Mouse (Mus musculus): Measurements from ENCODE around the gene Zmym1. TPM values are rescaled to one million over a fixed set of nuclear protein-coding genes. Genes with fewer than 3 reads are reported as not detected.

Zmym1 gene
- polyA plus RNA-seq, 1 experiment: 57.4 TPM

DNA sequence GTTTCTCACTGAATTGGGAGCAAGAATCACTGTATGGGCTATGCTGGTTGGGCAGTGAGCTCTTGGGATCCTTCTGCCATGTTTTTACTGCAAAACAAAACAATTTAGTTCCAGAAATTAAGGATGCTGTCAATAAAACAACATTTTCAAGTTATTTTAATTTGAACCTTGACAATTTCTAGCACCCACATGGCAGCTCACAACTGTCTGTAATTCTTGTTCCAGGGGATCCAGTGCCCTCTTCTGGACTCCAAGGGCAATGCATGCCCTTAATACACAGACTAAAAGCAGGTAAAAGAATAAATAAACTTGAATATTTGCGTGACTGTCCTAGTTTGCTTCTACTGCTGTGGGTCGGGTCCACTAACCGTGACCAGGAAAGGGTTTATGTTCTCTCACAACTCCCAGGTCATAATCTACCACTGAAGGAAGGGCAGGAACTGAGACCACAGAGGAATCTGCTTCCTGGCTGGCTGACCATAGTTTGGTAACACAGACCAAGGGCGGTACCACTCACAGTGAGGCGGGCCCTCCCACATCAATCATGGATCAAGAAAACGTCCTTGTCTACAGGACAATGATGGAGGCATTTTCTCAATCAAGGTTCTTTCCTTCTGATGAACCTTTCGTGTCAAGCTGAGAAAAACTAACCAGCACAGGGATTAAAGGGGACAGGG lies 6.3 kb downstream of the Zmym1 start:
- Histone ChIP-seq H3K4me3 (ENCODE audit: low read depth, low read length) (no peak overlapping the region), H3K4me1 (ENCODE audit: control insufficient read depth, insufficient read depth, low read length) (no peaks in the 10 kb centered on the region), H3K9ac (ENCODE audit: low read depth, poor library complexity, severe bottlenecking) (no peak overlapping the region), H3K36me3 (ENCODE audit: control insufficient read depth, insufficient read depth, low read length, poor library complexity, severe bottlenecking) (peaks cover 66% of the 10 kb centered on the region), H3K27me3 (ENCODE audit: control insufficient read depth, insufficient read depth, low read length, poor library complexity, severe bottlenecking) (no peaks in the 10 kb centered on the region), H3K9me3 (replicated peaks; ENCODE audit: control insufficient read depth, insufficient read depth, low read length, poor library complexity, severe bottlenecking) (no peaks in the 10 kb centered on the region), H3K27ac (ENCODE audit: insufficient read depth, low read length) (no peak overlapping the region; the same call in 1 of the 2 replicates)
- TF ChIP-seq CTCF (IDR thresholded peaks at IDR 0.05; ENCODE audit: low read depth, low read length): no peak
- no peak for TF ChIP-seq POLR2A (IDR thresholded peaks at IDR 0.05; ENCODE audit: insufficient read depth, low read length)
- TF ChIP-seq EP300 (IDR thresholded peaks at IDR 0.05; ENCODE audit: insufficient read depth, low read depth, low read length): no peak

DNA sequence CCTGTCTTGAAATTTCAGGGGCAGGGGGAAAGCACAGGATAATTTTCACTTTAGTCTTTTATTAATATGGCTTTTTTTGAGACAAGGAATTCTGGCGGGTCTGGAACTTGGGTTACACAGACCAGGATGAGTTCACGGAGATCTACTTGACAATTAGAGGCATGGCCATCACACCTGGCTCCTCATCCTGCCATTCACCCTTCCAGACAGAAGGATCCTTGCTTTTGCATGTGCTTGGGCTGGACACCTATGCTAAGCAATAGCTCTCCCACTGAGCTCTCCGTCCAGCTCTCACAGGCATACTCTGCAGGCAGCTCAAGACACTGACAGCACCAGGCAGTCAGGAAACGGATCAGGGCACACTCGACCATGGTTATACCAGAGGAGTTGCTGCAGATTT lies 7.9 kb downstream of the Zmym1 start:
- no peak overlapping the region for H3K27ac ChIP-seq (ENCODE audit: insufficient read depth, low read length)
- no peak overlapping the region for H3K4me3 ChIP-seq (ENCODE audit: low read depth, low read length)
- TF ChIP-seq CTCF (IDR thresholded peaks at IDR 0.05; ENCODE audit: low read depth, low read length): no peak
- TF ChIP-seq POLR2A (IDR thresholded peaks at IDR 0.05; ENCODE audit: insufficient read depth, low read length): no peak
- TF ChIP-seq EP300 (IDR thresholded peaks at IDR 0.05; ENCODE audit: insufficient read depth, low read depth, low read length): no peak
- H3K9me3 ChIP-seq (replicated peaks; ENCODE audit: control insufficient read depth, insufficient read depth, low read length, poor library complexity, severe bottlenecking): no peaks in the 10 kb centered on the region
- no peaks in the 10 kb centered on the region for H3K4me1 ChIP-seq (ENCODE audit: control insufficient read depth, insufficient read depth, low read length)
- no peak overlapping the region for H3K9ac ChIP-seq (ENCODE audit: low read depth, poor library complexity, severe bottlenecking)
- H3K27me3 ChIP-seq (ENCODE audit: control insufficient read depth, insufficient read depth, low read length, poor library complexity, severe bottlenecking): no peaks in the 10 kb centered on the region
- peaks cover 63% of the 10 kb centered on the region for H3K36me3 ChIP-seq (ENCODE audit: control insufficient read depth, insufficient read depth, low read length, poor library complexity, severe bottlenecking)

DNA sequence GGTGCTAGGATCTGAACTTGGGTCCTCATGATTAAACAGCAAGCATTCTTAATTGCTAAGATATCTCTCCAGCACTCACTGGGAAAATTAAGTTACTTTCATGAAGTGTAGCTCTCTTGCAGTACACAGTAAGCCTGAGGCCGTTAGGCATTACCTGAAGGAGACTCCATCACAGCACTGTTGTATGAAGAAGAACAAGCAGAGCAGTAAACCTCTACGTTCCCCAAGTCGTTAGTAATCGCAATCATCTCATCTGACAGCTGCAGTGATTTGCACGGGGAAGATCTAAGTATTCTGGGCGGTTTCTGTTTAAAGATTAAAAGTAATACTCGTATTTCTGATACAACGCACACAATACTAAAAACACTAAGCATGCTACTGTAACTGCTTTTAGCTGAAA lies 9.8 kb downstream of the Zmym1 start:
- TF ChIP-seq CTCF (IDR thresholded peaks at IDR 0.05; ENCODE audit: low read depth, low read length): no peak
- no peak for TF ChIP-seq POLR2A (IDR thresholded peaks at IDR 0.05; ENCODE audit: insufficient read depth, low read length)
- TF ChIP-seq EP300 (IDR thresholded peaks at IDR 0.05; ENCODE audit: insufficient read depth, low read depth, low read length): no peak
- Histone ChIP-seq H3K4me1 (ENCODE audit: control insufficient read depth, insufficient read depth, low read length) (no peaks in the 10 kb centered on the region), H3K4me3 (ENCODE audit: low read depth, low read length) (no peak overlapping the region), H3K36me3 (ENCODE audit: control insufficient read depth, insufficient read depth, low read length, poor library complexity, severe bottlenecking) (peaks cover 65% of the 10 kb centered on the region), H3K27me3 (ENCODE audit: control insufficient read depth, insufficient read depth, low read length, poor library complexity, severe bottlenecking) (no peaks in the 10 kb centered on the region), H3K9ac (ENCODE audit: low read depth, poor library complexity, severe bottlenecking) (no peak overlapping the region), H3K27ac (ENCODE audit: insufficient read depth, low read length) (no peak overlapping the region), H3K9me3 (replicated peaks; ENCODE audit: control insufficient read depth, insufficient read depth, low read length, poor library complexity, severe bottlenecking) (no peaks in the 10 kb centered on the region)

DNA sequence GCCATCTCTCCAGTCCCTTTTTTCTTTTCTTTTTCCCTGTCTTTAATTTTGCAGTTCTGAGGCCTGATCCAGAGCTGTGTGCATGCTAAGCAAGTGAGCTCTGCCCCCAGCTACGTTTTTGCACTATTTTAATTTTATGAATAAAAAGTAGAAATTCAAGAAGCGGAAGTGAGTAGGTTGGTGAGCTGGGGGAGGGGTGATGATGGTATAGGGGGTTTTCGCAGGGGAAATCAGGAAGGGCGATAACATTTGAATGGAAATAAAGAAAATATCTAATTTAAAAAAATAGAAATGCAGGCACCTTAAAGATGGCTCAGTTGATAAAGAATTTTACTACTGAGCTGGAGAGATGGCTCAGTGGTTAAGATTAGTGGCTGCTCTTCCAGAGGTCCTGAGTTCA lies 17.4 kb downstream of the Zmym1 start:
- Histone ChIP-seq H3K9ac (ENCODE audit: low read depth, poor library complexity, severe bottlenecking) (no peak overlapping the region), H3K4me3 (ENCODE audit: low read depth, low read length) (no peak overlapping the region), H3K4me1 (ENCODE audit: control insufficient read depth, insufficient read depth, low read length) (no peaks in the 10 kb centered on the region), H3K27me3 (ENCODE audit: control insufficient read depth, insufficient read depth, low read length, poor library complexity, severe bottlenecking) (no peaks in the 10 kb centered on the region), H3K36me3 (ENCODE audit: control insufficient read depth, insufficient read depth, low read length, poor library complexity, severe bottlenecking) (peaks cover 62% of the 10 kb centered on the region), H3K27ac (ENCODE audit: insufficient read depth, low read length) (no peak overlapping the region), H3K9me3 (replicated peaks; ENCODE audit: control insufficient read depth, insufficient read depth, low read length, poor library complexity, severe bottlenecking) (no peaks in the 10 kb centered on the region)
- TF ChIP-seq EP300 (IDR thresholded peaks at IDR 0.05; ENCODE audit: insufficient read depth, low read depth, low read length): no peak
- TF ChIP-seq CTCF (IDR thresholded peaks at IDR 0.05; ENCODE audit: low read depth, low read length): no peak
- TF ChIP-seq POLR2A (IDR thresholded peaks at IDR 0.05; ENCODE audit: insufficient read depth, low read length): no peak

DNA sequence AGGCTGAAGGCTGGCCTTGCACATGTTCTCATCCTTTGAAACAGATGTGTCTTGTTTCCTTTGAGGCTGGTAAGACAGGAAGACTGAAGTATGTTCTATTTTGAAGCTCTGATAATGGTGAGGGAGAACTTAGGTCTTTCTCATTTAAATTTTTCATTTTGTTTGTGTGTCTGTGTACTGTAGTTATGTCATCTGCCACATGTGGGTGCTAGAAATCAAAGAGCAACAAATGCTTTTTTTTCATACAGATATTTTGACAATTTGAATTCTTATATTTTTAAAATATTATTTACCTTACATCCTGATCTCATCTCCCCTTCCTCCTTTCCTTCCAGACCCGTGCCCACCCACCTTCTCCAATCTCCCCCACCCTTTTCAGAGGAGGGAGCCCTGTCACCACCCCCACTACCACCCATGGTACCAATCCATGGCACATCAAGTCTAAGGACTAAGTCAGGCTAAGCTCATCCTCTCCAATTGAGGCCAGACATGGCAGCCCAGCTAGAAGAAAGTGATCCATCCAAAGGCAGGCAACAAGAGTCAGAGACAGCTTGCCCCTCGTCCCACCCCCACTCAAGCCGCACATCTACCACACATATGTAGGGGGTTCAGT lies 21.0 kb downstream of the Zmym1 start:
- H3K9ac ChIP-seq (ENCODE audit: low read depth, poor library complexity, severe bottlenecking): no peak overlapping the region
- H3K27ac ChIP-seq (ENCODE audit: insufficient read depth, low read length): no peak overlapping the region
- TF ChIP-seq CTCF (IDR thresholded peaks at IDR 0.05; ENCODE audit: low read depth, low read length): no peak
- no peak for TF ChIP-seq POLR2A (IDR thresholded peaks at IDR 0.05; ENCODE audit: insufficient read depth, low read length)
- TF ChIP-seq EP300 (IDR thresholded peaks at IDR 0.05; ENCODE audit: insufficient read depth, low read depth, low read length): no peak
- peaks cover 70% of the 10 kb centered on the region for H3K36me3 ChIP-seq (ENCODE audit: control insufficient read depth, insufficient read depth, low read length, poor library complexity, severe bottlenecking)
- H3K27me3 ChIP-seq (ENCODE audit: control insufficient read depth, insufficient read depth, low read length, poor library complexity, severe bottlenecking): no peaks in the 10 kb centered on the region
- no peaks in the 10 kb centered on the region for H3K4me1 ChIP-seq (ENCODE audit: control insufficient read depth, insufficient read depth, low read length)
- no peak overlapping the region for H3K4me3 ChIP-seq (ENCODE audit: low read depth, low read length)
- H3K9me3 ChIP-seq (replicated peaks; ENCODE audit: control insufficient read depth, insufficient read depth, low read length, poor library complexity, severe bottlenecking): no peaks in the 10 kb centered on the region

DNA sequence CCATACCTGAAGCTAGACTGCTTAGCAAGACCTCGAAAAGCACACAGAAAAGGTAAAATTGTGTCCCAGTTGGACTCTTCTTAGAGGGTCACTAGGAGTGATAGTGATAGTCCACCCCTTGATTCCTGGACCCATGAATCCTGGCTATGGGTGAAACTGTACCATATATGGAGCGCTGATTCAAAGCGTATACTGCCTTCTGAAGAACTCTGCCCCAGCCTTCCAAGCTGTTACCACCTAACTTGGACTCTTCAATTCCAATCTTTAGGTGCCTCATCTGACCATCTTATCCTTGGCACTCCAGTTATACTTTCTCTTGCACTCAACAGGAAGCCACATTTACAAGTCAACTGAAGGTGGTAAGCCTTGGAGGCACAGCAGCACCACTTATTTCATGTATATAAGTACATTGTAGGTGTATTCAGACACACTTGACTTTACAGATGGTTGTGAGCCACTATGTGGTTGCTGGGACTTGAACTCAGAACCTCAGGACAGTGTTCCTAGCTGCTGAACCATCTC lies 22.1 kb downstream of the Zmym1 start:
- Histone ChIP-seq H3K4me3 (ENCODE audit: low read depth, low read length) (no peak overlapping the region), H3K9ac (ENCODE audit: low read depth, poor library complexity, severe bottlenecking) (no peak overlapping the region), H3K27ac (ENCODE audit: insufficient read depth, low read length) (no peak overlapping the region; the same call in 1 of the 2 replicates), H3K27me3 (ENCODE audit: control insufficient read depth, insufficient read depth, low read length, poor library complexity, severe bottlenecking) (no peaks in the 10 kb centered on the region), H3K36me3 (ENCODE audit: control insufficient read depth, insufficient read depth, low read length, poor library complexity, severe bottlenecking) (peaks cover 71% of the 10 kb centered on the region), H3K4me1 (ENCODE audit: control insufficient read depth, insufficient read depth, low read length) (no peaks in the 10 kb centered on the region), H3K9me3 (replicated peaks; ENCODE audit: control insufficient read depth, insufficient read depth, low read length, poor library complexity, severe bottlenecking) (no peaks in the 10 kb centered on the region)
- TF ChIP-seq POLR2A (IDR thresholded peaks at IDR 0.05; ENCODE audit: insufficient read depth, low read length) (no peak), EP300 (IDR thresholded peaks at IDR 0.05; ENCODE audit: insufficient read depth, low read depth, low read length) (no peak), CTCF (IDR thresholded peaks at IDR 0.05; ENCODE audit: low read depth, low read length) (no peak)
